Mouse (Mus musculus): Measurements from ENCODE around the gene Traf3ip2.
A peak's percentile ranks its signal among the peaks of the same experiment; 100 is the strongest.

The Traf3ip2 gene

DNA sequence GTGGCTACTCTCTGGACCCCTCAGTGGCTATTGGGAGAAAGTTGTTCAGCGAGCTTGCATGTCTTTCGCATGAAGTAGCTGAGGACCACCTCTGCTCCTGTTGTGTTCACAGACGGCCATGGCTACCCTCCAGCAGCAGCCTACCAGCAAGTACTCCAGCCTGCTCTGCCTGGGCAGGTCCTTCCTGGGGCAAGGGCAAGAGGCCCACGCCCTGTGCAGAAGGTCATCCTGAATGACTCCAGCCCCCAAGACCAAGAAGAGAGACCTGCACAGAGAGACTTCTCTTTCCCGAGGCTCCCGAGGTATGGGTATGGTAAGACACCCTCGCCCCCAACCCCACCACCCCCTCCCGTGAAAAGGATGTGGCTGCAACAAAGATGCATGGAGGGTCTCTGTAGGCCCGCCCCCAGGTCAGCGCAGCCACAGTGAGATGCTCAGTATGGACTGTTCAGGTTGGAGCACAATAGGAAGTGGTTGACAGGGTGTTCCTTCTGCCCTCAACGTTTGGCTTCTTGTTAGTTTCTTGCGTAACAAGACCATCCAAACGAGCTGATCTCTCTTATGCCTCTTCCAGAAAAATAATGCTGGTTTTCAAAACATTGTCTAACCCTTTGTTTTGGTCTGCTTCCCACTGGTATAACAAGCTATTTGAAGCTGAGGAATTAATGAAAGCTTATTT, 21.8 kb downstream of the Traf3ip2 start:
- DNase-seq, result no peak

DNA sequence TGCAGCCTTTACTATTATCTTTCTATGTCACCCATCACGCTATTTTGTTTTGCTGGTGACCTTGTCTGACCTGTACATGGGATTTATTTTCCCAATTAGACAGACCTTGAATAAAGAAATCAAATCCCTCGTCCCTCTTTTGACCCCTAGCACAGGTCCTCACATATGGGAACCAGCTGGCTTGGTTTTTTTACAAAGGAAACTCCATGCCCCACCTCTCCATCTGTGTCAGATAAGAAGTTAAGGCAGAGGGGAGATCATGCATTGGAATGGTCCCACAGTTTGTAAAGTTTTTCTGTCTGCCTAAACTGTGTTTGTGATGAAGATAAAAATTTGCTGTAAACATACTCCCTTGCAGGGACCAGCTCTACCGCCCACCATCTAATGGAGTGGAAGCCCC, 26.1 kb downstream of the Traf3ip2 start:
- DNase-seq, result no peak

DNA sequence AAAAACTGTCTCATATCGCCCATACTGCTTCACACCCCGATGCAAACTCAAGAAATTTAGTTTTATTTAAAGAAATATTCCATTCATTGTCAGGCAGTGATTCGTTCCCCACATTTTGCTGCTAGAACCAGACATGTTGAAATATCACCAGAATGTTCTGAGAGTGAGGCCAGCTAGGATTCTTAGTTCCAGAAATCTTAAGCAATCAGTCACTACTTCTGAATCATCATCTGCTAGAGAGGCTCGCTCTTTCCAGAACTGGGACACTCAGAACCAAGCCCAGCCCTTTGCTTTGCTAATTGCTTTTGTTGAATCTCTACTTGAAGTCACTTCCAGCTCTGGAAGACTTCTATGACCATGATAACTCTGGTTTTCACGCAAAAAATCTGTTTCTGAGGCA, 27.0 kb downstream of the Traf3ip2 start:
- DNase-seq, result no peak

DNA sequence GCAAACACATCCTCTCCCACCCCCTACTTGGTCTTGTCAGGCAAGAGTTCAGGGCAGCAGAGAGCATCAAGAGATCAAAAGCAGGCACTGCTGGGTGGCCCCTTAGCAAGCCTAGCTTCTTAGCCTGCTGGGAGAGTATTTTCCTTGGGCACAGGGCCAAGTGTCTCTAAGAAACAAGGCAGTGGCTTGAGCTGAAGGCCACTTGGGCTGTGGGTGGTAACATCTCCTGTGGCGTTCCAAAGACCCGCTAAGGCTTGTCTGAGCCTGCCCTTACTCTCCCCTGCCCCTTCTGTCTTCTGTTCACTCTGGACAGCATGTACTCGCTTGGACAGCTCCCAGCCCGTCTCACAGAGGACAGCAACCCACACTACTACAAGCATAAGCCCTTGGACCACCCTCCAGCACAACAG, 28.1 kb downstream of the Traf3ip2 start:
- peak; percentile 74 for DNase-seq

DNA sequence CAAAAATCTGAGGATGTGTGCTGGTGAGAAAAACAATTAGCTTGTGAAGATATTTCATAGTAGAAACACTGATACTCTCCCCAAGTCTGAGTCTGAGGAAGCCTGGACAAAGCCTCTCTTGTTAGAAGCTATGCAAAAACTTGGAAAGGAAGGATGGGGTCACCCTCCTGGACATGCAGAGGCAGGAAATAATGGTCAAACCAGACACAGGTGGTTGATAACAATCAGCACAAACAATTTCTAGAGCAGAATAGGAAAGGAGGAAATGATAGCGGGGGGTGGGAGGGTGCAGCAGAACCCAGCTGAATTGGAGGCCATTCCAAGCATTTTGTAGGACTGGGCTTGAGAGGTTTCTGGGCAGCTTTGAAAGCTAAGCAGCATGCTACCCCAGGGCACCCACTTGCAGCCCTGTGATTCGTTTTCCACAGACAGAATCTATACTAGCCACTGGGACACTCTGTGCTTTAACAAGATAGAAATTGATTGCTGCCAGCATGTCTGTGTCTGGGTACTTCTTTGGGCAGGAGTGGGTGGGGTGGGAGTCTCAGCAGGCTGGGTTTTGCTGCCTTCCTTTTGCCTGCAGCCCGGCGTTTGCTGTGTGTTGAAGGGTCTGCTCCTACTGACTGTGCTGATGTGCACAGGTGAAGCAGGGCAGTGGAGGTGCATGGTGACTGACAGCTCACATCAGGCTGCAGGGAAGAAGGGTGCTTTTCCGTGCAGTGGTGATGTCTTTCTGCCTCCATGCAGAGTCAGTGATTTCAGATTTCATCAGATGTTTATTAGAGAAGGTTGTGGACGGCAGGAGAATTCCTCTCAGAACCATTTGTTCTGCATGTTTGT, 33.3 kb downstream of the Traf3ip2 start:
- no peak for DNase-seq

DNA sequence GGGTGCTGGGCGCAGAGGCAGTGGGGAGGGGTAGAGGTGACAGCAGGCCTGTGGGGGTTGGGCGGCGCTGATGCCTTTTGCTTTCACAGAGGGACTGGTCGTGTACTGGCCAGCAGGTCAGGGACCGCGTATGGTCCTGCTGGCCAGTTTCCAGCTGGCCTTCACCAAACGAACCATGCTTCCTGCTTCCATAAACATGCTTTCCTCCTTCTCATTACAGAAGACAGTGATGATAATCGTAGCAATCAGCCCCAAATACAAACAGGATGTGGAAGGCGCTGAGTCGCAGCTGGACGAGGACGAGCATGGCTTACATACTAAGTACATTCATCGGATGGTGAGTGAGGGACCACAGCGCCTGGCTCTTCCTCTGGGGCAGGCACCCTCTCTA, 33.9 kb downstream of the Traf3ip2 start:
- peak; percentile 86 for DNase-seq

DNA sequence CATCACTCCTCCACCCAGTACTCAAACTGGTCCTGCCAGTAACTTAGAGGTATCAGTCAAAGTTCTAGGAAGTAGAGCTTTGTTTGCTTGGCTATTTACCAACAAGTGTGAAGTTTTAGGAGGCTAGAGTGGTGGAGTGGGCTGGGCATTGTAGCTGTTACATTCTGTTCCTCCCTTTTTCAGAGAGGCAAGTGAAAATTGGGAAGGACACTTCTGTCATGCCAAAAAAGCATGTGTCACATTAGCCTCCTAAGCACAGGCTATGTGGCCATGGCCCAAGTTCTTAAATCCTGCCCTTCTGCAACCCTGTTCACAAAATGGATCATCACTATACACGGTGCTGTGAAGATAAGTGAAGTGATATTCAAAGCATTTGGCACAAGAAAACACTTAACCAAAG, 34.4 kb downstream of the Traf3ip2 start:
- no peak for DNase-seq

DNA sequence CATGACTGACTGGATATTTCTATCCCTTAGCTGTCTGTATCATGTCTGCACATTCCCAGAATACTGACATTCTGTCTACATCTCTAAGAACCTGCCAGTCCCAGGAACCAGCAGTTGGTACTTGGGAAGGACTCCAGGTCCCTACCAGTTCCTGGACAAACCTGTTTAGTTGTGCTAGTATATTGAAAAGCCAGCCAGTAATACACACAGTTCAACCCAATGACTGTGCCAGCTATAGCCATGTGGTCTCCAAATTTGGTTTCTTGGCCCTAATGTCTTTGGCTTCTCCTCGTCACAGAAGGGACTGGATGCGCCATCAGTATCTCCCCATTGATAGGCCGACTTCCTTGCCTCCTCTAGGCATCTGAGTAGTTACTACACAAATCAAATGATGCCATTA, 35.5 kb downstream of the Traf3ip2 start:
- DNase-seq, result no peak

DNA sequence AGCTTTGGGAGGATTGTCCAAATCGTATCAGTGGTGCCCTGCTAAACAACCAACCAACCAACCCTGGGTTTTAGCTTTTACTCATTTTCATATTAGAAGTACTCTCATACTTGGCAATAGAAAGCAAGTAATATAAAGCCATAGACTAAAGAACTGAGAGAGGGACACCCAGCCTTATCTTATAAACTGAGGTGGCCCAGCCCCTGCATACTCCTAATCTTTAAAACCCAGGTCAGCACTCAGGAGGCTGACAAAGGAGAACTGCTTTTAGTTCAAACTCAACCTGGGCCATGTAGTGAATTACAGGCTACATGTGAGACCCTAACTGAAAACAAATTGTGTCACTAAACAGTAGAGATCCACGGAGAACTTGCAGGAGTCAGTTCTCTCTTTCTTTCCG, 36.8 kb downstream of the Traf3ip2 start:
- no peak for DNase-seq

DNA sequence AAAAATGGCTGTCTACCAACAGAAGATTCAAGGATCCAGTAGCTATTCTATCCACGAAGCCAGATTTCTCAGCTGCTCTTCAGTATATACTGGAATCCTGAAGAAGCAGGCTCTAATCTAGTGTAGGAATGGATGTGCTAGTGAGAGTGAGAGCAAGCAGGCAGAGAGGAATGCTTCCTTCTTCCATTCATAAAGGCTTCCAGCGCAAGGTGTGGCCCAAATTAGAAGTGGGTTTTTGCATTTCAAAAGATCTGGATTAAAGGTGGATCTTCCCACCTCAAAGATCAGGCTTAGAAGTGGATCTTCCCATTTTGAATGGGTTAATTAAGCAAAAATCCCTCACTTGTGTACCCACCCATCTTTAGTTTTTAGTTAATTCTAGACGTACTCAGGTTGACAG, 37.6 kb downstream of the Traf3ip2 start:
- no peak for DNase-seq

DNA sequence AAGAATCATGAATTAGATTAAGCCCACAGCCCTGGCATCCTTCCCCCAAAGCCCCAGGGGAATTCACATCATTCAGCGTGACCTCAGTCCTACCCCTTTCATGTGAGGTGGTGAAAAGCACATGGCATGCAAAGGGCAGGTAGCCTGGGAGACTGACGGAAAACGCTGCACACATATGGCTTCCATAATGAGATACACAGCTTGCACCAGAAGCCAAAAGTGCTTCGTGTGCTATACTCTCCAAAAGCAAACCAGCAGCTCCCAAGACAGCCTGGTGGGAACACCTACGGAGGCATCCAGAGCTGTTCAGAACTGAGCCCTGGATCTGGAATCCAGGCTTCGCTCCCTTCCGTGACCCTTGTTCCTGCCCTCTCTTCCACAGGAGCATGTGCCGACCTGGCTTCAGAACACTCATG, 41.3 kb downstream of the Traf3ip2 start:
- DNase-seq, result no peak

DNA sequence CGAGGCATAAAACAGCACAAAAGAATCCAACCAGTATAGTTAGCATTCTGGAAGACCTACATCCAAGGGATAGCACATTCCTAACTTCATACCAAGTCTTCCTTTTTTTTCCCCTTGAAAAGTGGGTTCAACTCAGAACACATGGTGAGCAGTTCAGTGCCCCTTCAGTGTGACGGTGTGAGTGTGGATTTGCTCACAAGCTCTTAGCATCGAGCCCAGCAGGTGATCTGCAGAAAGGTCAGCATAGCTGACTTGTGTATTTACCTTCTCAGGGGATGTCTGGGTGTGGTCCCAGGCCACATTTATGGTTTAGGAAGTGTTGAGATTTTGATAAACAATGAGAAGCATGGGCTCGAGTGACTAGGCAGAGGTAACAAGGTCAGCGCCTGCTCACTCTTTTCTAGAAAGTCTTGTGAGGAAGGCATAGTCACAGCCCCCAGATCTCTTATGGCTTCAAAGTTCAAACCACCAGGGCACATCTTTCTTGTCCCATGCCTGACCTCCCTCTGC, 46.2 kb downstream of the Traf3ip2 start:
- DNase-seq, result no peak

DNA sequence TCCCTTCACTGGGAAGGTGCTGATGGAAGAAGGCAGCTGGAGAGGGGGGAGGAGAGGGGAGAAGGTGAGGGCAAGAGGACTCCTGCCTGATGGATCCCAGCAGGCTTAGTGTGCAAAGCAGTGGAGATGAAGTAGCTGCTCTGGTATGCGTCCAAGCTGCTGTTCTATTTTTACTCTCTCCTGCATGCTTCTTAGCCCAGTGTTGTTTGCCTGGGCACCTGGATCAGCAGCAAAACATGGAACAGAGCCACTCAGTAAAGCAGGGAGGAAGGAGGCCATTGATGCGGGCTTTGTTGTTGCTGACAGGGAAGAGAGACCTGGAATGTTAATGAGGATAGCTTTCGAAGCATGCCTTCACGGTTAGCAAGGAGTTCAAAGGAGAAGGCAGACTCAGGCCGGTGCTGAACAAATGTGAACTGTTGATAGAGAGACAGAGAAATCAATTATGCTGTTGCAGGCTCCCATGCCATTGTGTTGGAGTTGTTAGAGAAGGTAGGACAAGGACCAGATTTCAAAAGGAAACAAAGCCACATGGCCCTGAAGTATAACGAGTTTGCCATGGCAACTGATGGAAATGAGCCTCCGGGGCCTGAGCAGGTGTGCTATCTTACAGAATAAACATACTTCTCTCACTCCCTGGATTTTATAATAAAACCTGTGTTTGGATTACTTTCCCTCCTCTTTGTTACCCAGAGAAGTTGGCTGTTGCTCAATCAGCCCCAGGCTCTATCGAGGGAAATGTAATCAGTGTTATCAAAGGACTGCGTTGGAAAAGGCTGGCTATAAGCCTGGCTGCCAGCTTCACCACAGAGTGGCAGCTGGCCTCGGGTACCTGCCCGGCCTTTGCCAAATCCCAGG, 46.9 kb downstream of the Traf3ip2 start:
- peak; percentile 66 for DNase-seq

DNA sequence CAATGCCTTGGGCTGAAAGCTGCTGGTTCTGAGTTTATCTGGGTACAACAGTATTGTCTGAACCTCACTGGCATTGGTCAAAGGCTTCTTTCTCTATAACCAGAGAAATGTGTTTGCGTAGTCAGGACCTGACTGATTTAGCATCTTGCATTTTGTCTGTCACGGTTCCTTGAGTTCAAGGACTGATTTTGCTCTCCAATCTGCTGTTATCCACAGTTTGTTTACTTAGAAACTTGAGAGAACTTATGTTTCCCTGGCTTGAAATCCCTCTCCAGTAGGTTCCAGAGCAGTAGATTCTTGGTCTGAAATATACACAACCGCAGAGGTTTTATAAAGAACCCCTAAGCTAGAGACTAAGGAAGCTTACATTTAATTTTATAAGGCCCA, 47.5 kb downstream of the Traf3ip2 start:
- DNase-seq, result no peak

DNA sequence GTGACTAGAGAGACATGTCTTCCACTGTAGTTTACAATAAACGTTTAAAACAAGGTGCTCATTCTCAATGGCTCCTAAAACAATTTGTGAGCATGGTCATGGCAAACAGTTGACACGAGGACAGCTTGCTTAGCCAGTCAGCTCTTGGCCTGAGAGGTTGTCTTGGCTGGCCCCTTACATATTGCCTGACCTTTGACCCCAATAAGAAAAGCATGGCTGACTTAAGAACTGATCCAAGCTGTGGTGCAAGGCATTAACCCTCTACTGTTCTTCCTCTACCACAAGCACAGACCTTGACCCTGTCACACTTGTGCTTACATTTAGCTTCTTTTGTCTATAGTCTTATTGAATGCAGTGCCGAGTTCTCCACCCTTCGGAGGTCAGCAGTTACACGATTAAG, 48.0 kb downstream of the Traf3ip2 start:
- no peak for DNase-seq

DNA sequence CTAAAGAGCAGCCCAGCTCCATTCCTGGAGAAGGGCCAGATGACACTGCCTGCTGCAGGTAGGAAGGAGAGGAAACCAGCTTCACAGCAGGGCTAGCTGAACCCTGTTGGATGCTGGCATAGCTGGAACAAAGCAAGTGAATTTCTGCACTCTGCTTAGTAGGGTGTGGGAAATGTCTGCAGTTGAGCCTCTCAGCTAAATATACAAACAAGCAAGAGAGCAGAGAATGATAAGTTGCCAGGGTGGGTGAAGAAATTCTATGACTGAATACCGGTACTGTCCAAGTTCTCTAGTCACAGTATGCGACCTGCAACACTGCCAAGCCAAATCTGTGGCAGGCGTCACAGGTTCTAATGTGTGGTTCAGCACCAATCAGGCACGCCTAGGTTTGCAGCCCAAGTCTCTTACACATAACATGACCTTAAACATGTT, 52.4 kb downstream of the Traf3ip2 start:
- no peak for DNase-seq

DNA sequence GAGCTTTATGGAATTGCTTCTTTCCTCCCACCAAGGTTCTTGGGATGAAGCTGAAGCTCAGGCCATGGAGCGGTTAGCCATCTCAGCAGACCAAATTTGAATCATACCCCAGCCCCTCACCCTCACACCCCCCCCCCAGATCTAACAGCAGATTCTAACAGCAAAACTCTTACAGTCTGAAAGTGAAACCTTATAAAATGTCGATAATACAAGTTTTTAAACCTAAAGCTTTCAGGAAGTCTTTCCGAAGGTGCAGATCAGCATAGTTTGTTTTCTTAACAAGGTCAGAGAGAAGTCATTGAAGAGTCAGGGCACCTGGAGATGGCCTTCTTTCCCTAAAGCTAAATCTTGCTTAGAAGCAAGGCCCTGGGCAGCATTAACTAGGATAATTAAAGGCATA, 53.3 kb downstream of the Traf3ip2 start:
- no peak for DNase-seq

DNA sequence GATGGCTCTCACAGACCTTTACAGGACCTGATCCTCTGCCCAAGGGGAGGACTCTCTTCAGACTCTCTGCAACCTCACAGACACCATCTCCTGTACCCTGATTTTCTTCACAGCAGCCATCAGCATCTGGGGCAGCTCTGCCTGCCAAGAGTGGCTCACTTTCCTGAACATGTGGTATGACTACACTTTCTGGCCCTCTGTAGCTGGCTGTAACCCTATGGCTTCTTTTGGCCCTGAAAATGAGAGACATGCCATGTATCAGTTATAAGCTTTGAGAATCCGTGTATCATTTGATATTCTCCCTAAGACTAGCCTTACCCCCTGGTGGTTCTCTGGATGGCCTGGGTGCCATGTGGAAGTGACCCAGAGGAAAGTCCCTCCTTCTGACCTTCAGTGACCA, 58.7 kb downstream of the Traf3ip2 start:
- no peak for DNase-seq

DNA sequence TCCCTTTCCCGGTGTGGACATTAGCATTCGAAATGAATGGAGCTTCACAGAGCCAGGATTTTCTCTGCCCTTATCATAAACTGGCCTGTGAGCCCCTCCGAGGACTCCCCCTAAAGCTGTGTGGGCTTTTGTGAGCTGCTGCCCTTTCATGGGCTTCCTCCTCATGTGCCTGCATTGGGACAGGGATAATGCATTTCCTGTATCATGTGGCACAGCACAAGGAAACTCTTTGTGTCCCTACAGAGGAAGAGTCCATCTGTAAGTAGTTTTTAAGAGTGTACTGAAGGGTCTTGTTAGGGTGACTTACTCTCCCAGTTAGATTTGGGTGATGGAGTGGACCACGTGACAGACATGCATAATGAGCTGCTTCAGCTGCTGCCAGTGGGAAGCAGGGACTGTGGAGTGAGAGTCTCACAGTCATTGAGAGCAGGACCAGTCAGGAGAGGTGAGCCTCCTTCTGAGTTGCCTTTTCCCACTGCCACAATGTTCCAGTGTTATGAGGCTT, 59.9 kb downstream of the Traf3ip2 start:
- DNase-seq, result peak; percentile 31

DNA sequence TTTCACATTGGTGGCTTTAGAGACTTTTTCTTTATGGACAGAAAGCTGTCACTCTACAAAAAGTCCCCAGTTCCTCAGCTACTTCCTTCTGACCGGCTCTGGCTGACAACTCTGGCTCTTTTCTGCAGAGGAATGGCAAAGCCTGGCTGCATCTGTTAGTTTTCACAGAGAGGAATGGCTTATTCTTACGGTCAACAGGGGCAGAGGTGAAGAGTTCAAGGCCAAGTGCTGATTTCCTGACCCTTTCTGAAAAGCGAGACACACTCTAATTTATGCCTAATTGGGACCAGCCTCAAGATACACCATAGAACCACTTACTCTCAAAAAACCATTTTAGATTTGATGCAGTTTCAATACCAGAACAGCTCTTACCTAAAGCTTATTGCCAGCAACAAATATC, 61.4 kb downstream of the Traf3ip2 start:
- DNase-seq, result peak; percentile 70

DNA sequence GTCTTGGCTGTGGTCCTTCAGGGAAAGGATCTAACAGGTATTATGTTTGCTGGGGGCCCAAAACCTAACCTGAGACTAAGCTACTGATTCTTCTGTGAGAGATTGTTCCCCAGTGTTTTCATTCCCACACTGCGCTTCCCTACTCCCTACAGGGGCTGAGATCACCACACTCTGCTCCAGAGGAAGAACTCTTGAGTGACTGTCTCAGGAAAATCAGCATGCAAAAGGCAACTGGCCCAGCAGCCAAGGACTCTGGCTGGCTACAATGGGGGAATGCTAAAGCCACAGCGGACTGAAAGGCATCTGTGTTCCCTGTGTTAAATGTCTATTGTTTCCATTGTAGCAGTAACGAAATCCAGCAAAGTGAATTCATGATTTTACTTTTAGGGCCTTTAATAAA, 62.0 kb downstream of the Traf3ip2 start:
- DNase-seq, result no peak

DNA sequence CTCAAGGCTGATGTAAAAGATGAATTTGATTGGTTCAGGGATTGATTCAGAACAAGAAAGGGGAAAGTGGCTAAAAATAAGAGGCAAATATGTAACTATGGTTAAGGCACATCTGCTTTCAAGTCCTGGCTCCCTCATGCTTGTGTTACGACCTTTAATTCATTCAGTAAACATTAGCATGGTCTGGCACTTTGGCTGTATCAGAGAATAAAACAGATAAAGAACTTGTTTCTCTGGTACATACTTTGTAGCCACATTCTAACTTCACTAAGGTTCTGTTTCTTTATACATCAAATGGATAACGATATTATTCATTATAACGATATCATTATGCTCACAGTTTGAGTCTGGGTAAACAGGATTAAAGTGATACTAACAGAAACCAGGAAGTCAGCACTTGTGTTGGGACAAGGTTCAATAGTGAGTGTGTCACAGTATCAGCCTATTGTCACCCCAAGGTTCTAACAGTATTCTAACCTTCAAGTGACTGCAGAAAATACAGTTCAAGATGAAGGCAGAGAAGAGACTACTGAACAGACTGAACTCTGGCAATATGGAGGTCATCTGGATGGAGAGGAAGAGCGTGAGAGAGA, 65.6 kb downstream of the Traf3ip2 start:
- no peak for DNase-seq

DNA sequence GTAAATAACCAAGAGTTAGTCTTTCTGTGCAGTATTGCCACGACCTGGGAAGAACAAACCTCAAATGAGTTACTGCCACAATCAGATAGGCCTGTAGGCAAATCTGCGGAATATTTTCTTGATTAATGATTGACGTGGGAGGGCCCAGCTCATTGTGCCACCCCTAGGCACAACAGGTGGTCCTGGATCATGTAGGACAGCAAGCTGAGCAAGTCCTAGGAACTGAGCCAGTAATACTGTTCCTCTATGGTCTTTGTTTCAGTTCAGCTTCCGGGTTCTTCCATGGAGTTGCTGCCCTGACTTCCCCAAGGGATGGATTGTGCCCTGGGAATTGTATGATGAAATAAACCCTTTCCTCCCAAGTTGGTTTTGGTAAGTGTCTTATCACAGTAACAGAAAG, 68.3 kb downstream of the Traf3ip2 start:
- no peak for DNase-seq

Measured in kidney, postnatal 10 days (tissue).